Mouse (Mus musculus) midbrain, embryonic 16.5 days (tissue): ENCODE data around the gene Scamp3. TPM values are rescaled to one million over a fixed set of nuclear protein-coding genes. Genes with fewer than 3 reads are reported as not detected.

Experiments used
- ATAC-seq: fragments of 200-750 bp; cut with Nextera tagmentation; 2 replicates; pipeline ENCODE4 v1.8.0; 2017; ENCODE audit warnings: moderate TSS enrichment
- H3K27ac ChIP-seq: fragments of 300-500 bp; sonication (generic); 2 replicates; pipeline ENCODE4 v1.5.1; 2014; ENCODE audit warnings: mild to moderate bottlenecking, low read length, mixed read lengths
- H3K27me3 ChIP-seq: fragments of 300-500 bp; sonication (generic); 2 replicates; pipeline ENCODE4 v1.6.1; 2014; ENCODE audit warnings: low read depth, low read length, mixed read lengths; ENCODE audit not compliant: control insufficient read depth, insufficient read depth
- H3K36me3 ChIP-seq: fragments of 300-500 bp; sonication (generic); 2 replicates; pipeline ENCODE4 v1.6.1; 2014; ENCODE audit warnings: mild to moderate bottlenecking, low read length, moderate library complexity, mixed read lengths; ENCODE audit not compliant: control insufficient read depth, insufficient read depth
- H3K4me1 ChIP-seq: fragments of 300-500 bp; sonication (generic); 2 replicates; pipeline ENCODE4 v1.6.1; 2014; ENCODE audit warnings: mild to moderate bottlenecking, low read length, mixed read lengths; ENCODE audit not compliant: control insufficient read depth, insufficient read depth
- H3K4me2 ChIP-seq: fragments of 300-500 bp; sonication (generic); 2 replicates; pipeline ENCODE4 v1.6.1; 2014; ENCODE audit warnings: mild to moderate bottlenecking, low read length, mixed read lengths
- H3K4me3 ChIP-seq: fragments of 300-500 bp; sonication (generic); 2 replicates; pipeline ENCODE4 v1.5.1; 2014; ENCODE audit warnings: low read depth, mild to moderate bottlenecking, low read length, moderate library complexity, mixed read lengths
- H3K9ac ChIP-seq: fragments of 300-500 bp; sonication (generic); 2 replicates; pipeline ENCODE4 v1.6.1; 2014; ENCODE audit warnings: low read depth, low read length, mixed read lengths
- H3K9me3 ChIP-seq: fragments of 300-500 bp; sonication (generic); replicated peaks from 2 replicates; pipeline ENCODE4 v1.6.1; 2014; ENCODE audit warnings: mild to moderate bottlenecking, low read length, mixed read lengths; ENCODE audit not compliant: control insufficient read depth, poor library complexity, severe bottlenecking
- WGBS: fragments of 180-500 bp; shearing (Covaris S2); extraction: QIAGEN DNeasy Blood & Tissue Kit; methylation state at CpG from one replicate; pipeline ENCODE4 v1.1.7; 2014; 5-methylcytosine and 5-hydroxymethylcytosine counted together
- polyA plus RNA-seq: library from polyadenylated mRNA; unstranded; fragments of >200 nt; fragmentation: Nextera tagmentation; extraction: Ambion mirVana; gene quantifications from 2 replicates; pipeline ENCODE4 v1.2.1, GENCODE M21; 2015

Gene Scamp3
- 145 and 152 TPM in 2 replicates for polyA plus RNA-seq

- WGBS = under 1% methylated on average over 43 of the region's 43 CpGs
- Histone ChIP-seq H3K9me3 (no peaks in the 10 kb centered on the region), H3K36me3 (peaks cover 37% of the 10 kb centered on the region)
Measured at GRCm38 (mm10) chr3:89177242-89178106, at the start of gene Scamp3. TSS of gene Scamp3 (plus strand) at chr3:89177473.

GRCm38 (mm10) chr3:89129908-89130307 is 47.4 kb upstream of the Scamp3 start:
- 93% methylated on average over 3 of the region's 3 CpGs for WGBS

More at GRCm38 (mm10) chr3:89177242-89178106, at the start of gene Scamp3:
- Histone ChIP-seq H3K27me3 (no peaks in the 10 kb centered on the region), H3K4me3 (peak within 1 kb of the TSS; percentile 76), H3K9ac (peak within 1 kb of the TSS; percentile 61), H3K4me1 (peaks cover 10% of the 10 kb centered on the region), H3K4me2 (peak within 1 kb of the TSS; percentile 93), H3K27ac (peak within 1 kb of the TSS; percentile 79)
- ATAC-seq = peak; percentile 97

GRCm38 (mm10) chr3:89131816-89132215 is 45.5 kb upstream of the Scamp3 start:
- peak overlapping the region; percentile 64; the same call in 1 of the 2 replicates for H3K9ac ChIP-seq
- H3K27ac ChIP-seq = no peak overlapping the region
- no peak for ATAC-seq
- WGBS = 37% methylated on average over 4 of the region's 4 CpGs
- H3K27me3 ChIP-seq = no peaks in the 10 kb centered on the region
- peak overlapping the region; percentile 34; the same call in 1 of the 2 replicates for H3K4me3 ChIP-seq
- peaks cover 5% of the 10 kb centered on the region for H3K4me1 ChIP-seq
- no peaks in the 10 kb centered on the region for H3K9me3 ChIP-seq
- no peaks in the 10 kb centered on the region for H3K36me3 ChIP-seq
- peak overlapping the region; percentile 68 for H3K4me2 ChIP-seq

More at GRCm38 (mm10) chr3:89129908-89130307, 47.4 kb upstream of the Scamp3 start:
- H3K9me3 ChIP-seq = no peaks in the 10 kb centered on the region
- H3K9ac ChIP-seq = no peak overlapping the region
- no peak overlapping the region for H3K27ac ChIP-seq
- H3K4me2 ChIP-seq = no peak overlapping the region
- H3K36me3 ChIP-seq = no peaks in the 10 kb centered on the region
- H3K4me1 ChIP-seq = peaks cover 5% of the 10 kb centered on the region
- no peak for ATAC-seq
- H3K4me3 ChIP-seq = no peak overlapping the region
- H3K27me3 ChIP-seq = no peaks in the 10 kb centered on the region

- H3K27ac ChIP-seq = no peak overlapping the region
- H3K4me2 ChIP-seq = peak overlapping the region; percentile 68
- H3K4me3 ChIP-seq = peak overlapping the region; percentile 34
- ATAC-seq = no peak
- H3K4me1 ChIP-seq = peaks cover 5% of the 10 kb centered on the region
- 16% methylated on average over 30 of the region's 30 CpGs for WGBS
- H3K9me3 ChIP-seq = no peaks in the 10 kb centered on the region
- H3K9ac ChIP-seq = peak overlapping the region; percentile 64
- H3K36me3 ChIP-seq = no peaks in the 10 kb centered on the region
- no peaks in the 10 kb centered on the region for H3K27me3 ChIP-seq
Measured at GRCm38 (mm10) chr3:89132285-89133062, 44.8 kb upstream of the Scamp3 start.

- Histone ChIP-seq H3K36me3 (no peaks in the 10 kb centered on the region), H3K4me2 (no peak overlapping the region), H3K27me3 (no peaks in the 10 kb centered on the region), H3K4me3 (no peak overlapping the region), H3K9ac (no peak overlapping the region), H3K9me3 (no peaks in the 10 kb centered on the region), H3K4me1 (peaks cover 5% of the 10 kb centered on the region), H3K27ac (no peak overlapping the region)
- no peak for ATAC-seq
- 89% methylated on average over 7 of the region's 7 CpGs for WGBS
Measured at GRCm38 (mm10) chr3:89133063-89133450, 44.2 kb upstream of the Scamp3 start.

- Histone ChIP-seq H3K27me3 (no peaks in the 10 kb centered on the region), H3K27ac (no peak overlapping the region), H3K9ac (no peak overlapping the region), H3K4me1 (peaks cover 5% of the 10 kb centered on the region), H3K4me2 (no peak overlapping the region), H3K9me3 (no peaks in the 10 kb centered on the region), H3K4me3 (no peak overlapping the region), H3K36me3 (no peaks in the 10 kb centered on the region)
- WGBS = 94% methylated on average over 1 of the region's 1 CpGs
- no peak for ATAC-seq
Measured at GRCm38 (mm10) chr3:89133752-89134151, 43.5 kb upstream of the Scamp3 start.

GRCm38 (mm10) chr3:89135958-89136357 is 41.3 kb upstream of the Scamp3 start, which contains the start of gene Pklr:
TSS of gene Pklr (plus strand) at chr3:89136142.
- Histone ChIP-seq H3K4me3 (no peak within 1 kb of the TSS), H3K4me1 (peaks cover 5% of the 10 kb centered on the region), H3K27me3 (no peaks in the 10 kb centered on the region), H3K4me2 (no peak within 1 kb of the TSS), H3K27ac (no peak within 1 kb of the TSS), H3K9me3 (no peaks in the 10 kb centered on the region), H3K9ac (no peak within 1 kb of the TSS), H3K36me3 (no peaks in the 10 kb centered on the region)
- WGBS = 57% methylated on average over 3 of the region's 3 CpGs
- no peak for ATAC-seq

GRCm38 (mm10) chr3:89136365-89136764 is 40.9 kb upstream of the Scamp3 start:
- ATAC-seq = no peak
- H3K9ac ChIP-seq = no peak overlapping the region
- H3K4me1 ChIP-seq = peaks cover 5% of the 10 kb centered on the region
- H3K27me3 ChIP-seq = no peaks in the 10 kb centered on the region
- 47% methylated on average over 9 of the region's 9 CpGs for WGBS
- no peak overlapping the region for H3K4me3 ChIP-seq
- no peak overlapping the region for H3K4me2 ChIP-seq
- no peaks in the 10 kb centered on the region for H3K36me3 ChIP-seq
- no peaks in the 10 kb centered on the region for H3K9me3 ChIP-seq
- H3K27ac ChIP-seq = no peak overlapping the region
